Mouse (Mus musculus) mature B cell (primary cell): ENCODE measurements around the gene Helb.

Experiments used
- in situ Hi-C: fragments of 300-500 bp; cut with MboI; formaldehyde crosslinking; loops from 2 replicates; pipeline ENCODE4 v1.14.3; 2019

The Helb gene

DNA sequence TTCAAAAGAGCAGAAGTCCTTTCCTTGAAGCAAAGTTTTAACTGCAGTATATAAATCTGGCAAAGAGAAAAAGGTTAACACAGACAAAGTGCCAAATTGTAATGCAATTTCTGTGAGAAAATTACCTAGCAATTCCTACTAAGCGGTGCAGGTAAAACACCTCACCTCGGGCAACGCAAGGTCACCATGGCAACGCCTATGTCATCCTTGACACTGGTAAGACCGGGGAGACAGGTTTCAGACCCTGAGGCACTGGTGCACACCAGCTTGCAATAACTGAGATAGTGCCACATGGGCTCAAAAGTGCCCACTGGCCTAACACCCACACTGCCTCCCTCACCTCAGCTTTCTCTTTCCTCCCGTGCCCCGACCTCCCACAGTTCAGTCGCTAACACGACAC, 17.7 kb downstream of the Helb start:
- in situ Hi-C loops, result no loop called here

DNA sequence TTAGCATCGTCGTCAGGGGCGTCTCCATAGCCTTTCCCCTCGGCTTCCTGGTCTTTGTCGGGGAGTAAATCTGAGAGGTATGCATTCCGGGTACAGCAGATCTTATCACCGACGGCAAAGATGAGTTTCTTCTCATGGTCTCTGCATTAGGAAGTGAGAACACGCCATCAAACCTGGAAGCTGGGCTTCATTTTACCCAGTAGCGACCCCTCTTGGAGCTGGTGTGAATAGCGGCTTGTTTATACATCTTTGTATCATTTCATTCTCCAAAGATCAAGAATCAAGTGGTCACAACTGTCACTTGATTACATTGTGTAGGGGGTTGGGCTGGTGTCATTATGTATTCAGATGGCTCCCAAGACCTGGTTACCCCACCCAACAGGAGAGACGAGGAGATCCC, 20.2 kb downstream of the Helb start:
- in situ Hi-C loops, result no loop called here

DNA sequence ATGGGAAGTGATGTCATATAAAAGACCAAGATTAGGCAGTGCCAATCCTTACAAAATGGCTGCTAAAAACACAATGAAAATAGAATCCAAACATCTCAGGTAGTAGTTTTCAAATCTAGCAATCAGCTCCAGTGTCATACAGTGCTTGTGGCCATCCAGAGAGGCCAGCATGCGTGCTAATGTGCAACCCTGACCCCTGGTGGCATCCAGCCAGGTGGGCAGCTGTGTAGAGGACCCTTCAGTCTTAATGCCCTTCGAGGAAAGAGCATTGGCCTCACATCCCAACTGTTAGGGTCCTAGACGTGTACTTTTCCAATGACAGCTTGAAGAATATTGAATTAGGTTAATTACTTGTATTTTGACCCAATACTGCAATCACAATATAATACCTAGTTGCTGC, 34.9 kb downstream of the Helb start:
- in situ Hi-C loops, result no loop called here

DNA sequence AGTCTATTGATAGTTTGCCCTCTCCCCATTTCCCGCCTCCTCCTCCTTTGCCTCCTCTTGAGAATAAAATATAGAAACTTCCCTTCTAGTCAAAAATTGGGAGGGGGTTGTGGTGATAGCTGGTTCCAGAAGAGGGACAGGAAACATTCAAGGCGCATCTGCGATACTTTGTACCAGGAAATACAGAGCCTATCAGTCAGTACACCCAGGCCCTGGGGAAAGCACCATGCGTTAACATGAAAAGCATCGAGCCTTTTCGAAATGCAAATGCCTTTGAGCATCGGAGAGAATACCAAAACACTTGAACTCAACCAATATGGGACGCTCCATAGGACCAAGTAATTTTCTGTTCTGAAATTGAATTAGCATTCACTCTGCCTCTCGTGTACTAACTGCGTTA, 46.5 kb downstream of the Helb start:
- in situ Hi-C loops, result no loop called here

DNA sequence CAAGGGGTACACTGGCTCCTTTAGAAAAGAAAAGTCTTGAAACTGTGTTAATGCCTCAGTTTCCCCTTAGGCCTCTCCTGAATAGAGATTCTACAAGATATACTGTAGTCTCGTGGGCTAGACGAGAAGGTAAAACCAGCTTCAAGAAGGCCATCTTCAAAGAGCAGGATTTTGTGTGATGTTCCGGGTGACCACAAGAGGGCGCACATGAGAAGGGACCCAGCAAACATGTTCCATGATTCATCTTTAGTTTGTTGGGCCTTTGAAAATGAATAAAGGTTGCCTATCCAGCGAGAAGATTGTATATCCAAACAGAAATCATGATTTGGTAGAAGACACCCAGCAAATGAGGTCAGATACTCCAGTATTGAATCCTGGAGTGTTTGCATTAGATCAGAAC, 48.4 kb downstream of the Helb start:
- in situ Hi-C loops, result no loop called here

DNA sequence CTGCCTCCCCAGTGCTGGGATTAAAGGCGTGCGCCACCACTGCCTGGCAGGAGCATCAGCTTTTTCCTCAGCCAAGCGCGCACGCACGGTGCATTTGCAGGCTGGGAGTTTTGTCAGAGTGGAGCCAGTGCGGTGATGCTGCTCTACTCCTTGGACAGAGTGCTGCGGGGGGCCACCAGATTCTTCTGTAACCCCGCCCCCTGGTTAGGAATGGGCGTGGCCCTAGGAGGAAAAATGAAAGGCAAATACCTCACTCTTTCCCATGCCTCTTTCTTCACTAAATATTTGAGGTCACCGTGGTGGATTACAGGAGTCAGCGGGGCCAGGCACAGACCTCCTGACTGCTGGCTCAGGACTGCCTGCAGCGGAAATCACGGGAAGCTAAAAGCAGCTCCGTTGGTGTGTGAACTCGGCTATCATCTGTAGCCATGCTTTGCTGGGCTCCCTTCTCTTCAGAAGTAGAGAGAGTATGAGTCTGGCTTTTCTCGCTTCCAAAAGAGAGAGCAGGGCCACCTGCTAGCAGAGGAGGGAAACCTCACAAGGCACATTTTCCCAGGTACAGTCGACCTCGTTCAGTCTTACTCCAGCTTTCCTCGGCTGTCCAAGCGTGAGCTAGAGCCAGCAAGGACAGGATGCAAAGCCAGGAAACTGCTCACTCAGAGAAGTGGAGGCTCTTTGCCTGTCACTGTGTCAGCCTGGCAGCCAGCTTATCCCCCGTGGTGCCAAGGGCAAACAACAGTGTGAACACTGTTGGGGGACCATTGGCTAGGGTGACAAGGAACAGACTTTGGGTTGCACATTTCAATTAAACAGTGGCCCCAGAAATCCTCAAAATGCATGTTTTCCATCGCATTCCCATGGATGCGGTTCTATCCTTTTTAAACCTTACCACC, 51.3 kb downstream of the Helb start:
- in situ Hi-C loops, result no loop called here

DNA sequence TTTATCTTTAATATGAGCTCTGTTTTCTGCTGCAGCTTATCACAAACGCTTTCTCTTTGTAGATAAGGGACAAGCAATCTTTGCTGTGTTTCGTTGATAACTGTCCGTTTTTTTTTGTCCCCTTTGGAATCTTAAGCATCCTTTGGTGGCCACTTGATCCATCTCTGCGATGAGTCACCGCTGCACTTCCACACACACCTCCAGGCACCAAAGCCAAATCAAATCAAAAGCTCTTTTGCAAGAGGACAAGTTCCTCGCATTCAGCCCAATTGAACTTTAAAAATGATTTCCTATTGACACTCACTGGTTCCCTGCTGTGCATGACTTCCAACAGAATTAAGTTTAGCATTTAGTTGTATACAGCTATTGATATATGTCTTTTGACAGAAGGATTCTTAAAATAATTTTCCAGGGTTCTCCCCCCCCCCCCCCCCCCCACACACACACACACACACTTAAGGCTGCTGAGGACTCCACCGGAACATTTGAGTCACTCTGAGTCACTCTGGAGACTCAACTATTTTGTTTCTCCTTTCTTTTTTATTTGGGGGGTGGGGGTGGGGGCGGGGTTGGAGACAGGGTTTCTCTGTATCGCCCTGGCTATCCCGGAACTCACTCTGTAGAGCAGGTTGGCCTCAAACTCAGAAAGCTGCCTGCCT, 52.1 kb downstream of the Helb start:
- in situ Hi-C loops, result no loop called here

DNA sequence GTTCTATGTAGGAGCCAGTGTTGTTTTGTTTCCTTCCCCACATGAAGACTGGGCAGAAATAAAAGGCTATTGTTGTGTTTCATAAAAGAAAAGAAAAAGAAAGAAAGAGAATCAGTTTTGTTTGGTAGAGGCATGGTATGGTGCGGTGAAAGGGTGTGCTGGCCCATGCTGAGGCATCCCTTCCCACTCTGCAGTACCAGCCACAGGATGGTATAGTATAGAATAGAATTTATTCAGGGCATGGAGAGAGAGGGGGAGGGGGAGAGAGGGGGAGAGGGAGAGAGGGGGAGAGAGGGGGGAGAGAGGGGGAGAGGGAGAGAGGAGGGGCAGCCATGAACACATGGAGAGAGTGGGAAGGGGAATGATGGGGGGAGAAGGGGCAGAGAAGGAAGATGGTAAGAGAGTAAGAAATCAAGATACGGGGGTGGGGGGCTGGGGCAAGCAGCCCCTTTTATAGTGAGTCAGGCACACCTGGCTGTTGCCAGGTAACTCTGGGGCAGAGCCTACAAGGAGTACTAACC, 68.0 kb downstream of the Helb start:
- in situ Hi-C loops, result no loop called here

DNA sequence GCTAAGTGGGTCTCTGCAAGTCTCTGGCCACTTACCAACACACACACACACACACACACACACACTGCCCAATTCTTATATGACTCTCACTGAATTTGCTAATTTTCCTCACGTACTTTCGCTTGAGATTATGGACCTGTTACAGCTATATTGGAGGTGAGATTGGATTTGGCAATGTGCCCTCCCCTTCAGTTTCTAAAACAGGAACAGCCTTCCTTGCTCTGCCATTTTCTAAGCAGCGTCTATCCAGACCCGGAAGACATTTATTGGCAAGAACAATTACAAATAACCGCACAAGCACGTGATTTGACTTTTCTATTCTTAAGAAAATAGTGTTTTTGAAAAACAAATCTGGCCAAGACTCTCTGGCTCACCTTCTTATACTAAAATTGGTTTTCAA, 68.5 kb downstream of the Helb start:
- in situ Hi-C loops, result no loop called here

DNA sequence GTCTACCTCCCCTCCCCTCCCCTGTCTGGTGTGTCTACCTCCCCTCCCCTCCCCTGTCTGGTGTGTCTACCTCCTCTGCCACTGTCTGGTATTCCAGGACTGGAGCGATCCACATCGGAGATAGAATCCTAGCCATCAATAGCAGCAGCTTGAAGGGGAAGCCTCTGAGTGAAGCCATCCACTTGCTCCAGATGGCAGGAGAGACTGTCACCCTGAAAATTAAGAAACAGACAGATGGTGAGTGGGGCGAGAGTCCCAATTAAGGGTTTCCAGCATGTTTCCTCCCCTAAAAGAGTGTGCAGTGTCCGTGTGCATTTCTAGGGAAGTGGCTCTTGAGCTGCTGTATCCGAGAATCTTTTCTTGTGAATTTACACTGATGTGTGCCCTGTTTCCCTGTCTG, 74.6 kb downstream of the Helb start:
- in situ Hi-C loops, result no loop called here

DNA sequence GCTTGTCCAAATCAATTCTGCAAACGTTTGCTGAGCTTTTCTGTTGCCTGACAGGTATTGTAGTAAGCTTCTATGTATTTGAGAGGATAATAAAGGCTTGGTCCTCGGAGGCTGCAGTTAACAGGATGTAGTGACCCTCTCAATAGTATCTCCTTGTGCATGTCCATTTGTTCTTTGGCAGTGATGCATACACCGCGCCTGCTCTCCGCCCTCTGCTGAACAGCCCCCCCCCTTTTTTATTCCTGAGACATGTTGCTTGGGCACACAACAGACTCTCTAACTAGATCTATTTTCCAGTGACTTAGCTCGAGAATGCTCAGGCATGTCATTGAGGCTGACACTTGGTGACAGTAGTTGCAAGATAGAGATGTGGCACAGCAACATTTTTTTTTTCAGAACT, 77.0 kb downstream of the Helb start:
- in situ Hi-C loops, result no loop called here

DNA sequence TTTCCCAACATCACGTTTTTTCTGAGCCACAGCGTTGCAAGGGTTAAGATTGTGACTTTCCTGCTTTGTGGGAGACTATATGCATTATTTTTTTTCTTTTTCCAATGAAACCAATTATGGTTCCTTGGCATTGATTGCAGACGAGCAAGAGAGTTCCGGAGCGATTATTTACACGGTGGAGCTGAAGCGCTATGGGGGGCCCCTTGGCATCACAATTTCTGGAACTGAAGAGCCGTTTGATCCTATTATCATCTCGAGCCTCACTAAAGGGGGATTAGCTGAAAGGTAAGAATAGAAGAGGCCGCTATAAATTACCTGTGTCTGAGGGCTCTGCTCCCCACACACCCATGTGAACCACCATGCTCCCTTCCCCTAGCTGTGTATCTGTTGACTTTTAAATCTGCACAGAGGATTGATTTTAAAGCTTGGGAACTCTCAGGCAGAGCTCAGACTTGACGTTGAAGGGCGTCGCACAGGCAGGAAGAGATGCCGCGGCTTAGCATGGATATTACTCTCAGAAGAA, 77.5 kb downstream of the Helb start:
- in situ Hi-C loops, result no loop called here

DNA sequence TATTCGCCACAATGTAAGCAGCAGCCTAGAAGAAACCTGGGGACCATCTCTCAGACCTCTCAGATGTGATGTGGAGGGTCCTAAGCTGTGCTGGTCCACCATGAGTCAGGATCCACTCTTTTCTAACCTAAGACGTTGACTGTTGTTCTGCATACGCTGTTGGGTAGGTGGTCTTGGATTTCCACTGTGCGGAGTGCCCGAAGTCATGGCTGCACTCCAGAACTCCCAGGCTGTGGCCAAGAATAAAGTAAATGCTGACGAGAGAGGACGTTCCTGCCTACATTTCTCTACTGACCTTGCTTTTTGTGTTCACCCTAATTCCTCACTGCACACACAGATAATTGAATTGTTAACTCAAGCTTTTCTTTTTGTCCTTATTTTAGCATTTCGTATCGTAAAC, 78.9 kb downstream of the Helb start:
- in situ Hi-C loops, result no loop called here
